Comparison of ENCODE assay signal across 12 mouse cellular contexts in genomic region chr8:8620536-8620935, GRCm38 (mm10). TPM values are rescaled to one million over a fixed set of nuclear protein-coding genes. Genes with fewer than 3 reads are reported as not detected.
DNase-seq lines count a peak whose midpoint lies in the region; ATAC-seq and TF ChIP-seq lines count a peak whose summit lies in the region.
"Had no signal": no experiment of that assay in that cellular context is flagged by ENCODE, and none has a peak within 500 bp of the region (broad histone marks: within the 10 kb centered on the region; RNA-seq: fewer than 3 reads in every experiment).

No protein-coding gene starts in this region.

- H3K9ac ChIP-seq in midbrain, embryonic 14.5 days (replicated peaks; ENCODE audit: low read length), result no peak overlapping the region
- peak overlapping the region; percentile 26; the same call in 1 of the 2 replicates for H3K9ac ChIP-seq in forebrain, embryonic 16.5 days (replicated peaks; ENCODE audit: low read depth, low read length)

- no peaks in the 10 kb centered on the region for H3K27me3 ChIP-seq in heart, embryonic 10.5 days (ENCODE audit: insufficient read depth, poor library complexity, severe bottlenecking)
- H3K27me3 ChIP-seq in midbrain, embryonic 10.5 days (ENCODE audit: low read depth, poor library complexity, severe bottlenecking), result peaks cover 57% of the 10 kb centered on the region
- no peaks in the 10 kb centered on the region; the same call in 1 of the 2 replicates for H3K27me3 ChIP-seq in midbrain, embryonic 14.5 days (ENCODE audit: control insufficient read depth, insufficient read depth, low read length)
- no peaks in the 10 kb centered on the region for H3K27me3 ChIP-seq in forebrain, embryonic 16.5 days (replicated peaks; ENCODE audit: control insufficient read depth, insufficient read depth, low read length)
- no peaks in the 10 kb centered on the region for H3K27me3 ChIP-seq in testis, adult 2 months (ENCODE audit: control insufficient read depth, insufficient read depth, low read length)

- 87% methylated on average over 21 of the region's 21 CpGs for WGBS in heart, embryonic 10.5 days
- 91% methylated on average over 21 of the region's 21 CpGs for WGBS in midbrain, embryonic 10.5 days
- 90% methylated on average over 21 of the region's 21 CpGs for WGBS in midbrain, embryonic 14.5 days
- 77% methylated on average over 21 of the region's 21 CpGs for WGBS in forebrain, embryonic 16.5 days

- no peak overlapping the region for H3K4me3 ChIP-seq in heart, embryonic 10.5 days
- H3K4me3 ChIP-seq in midbrain, embryonic 10.5 days, result no peak overlapping the region
- no peak overlapping the region for H3K4me3 ChIP-seq in midbrain, embryonic 14.5 days (replicated peaks; ENCODE audit: low read depth, low read length)
- no peak overlapping the region; the same call in 1 of the 2 replicates for H3K4me3 ChIP-seq in forebrain, embryonic 16.5 days (replicated peaks; ENCODE audit: low read length)
- peak overlapping the region; percentile 72 for H3K4me3 ChIP-seq in testis, adult 2 months (ENCODE audit: control insufficient read depth, low read depth, low read length)
- H3K4me3 ChIP-seq: heart, adult 2 months had no signal

- no peak overlapping the region for H3K4me2 ChIP-seq in midbrain, embryonic 14.5 days (ENCODE audit: low read length)
- H3K4me2 ChIP-seq in forebrain, embryonic 16.5 days (ENCODE audit: low read length), result peak overlapping the region; percentile 17

- peak; percentile 87; the same call in 1 of the 2 replicates for TF ChIP-seq POLR2A in testis, adult 2 months (IDR thresholded peaks at IDR 0.05; ENCODE audit: control insufficient read depth, low read depth, low read length)

- no peak overlapping the region for H3K27ac ChIP-seq in heart, embryonic 10.5 days
- H3K27ac ChIP-seq in midbrain, embryonic 10.5 days (replicated peaks), result peak overlapping the region; percentile 75
- H3K27ac ChIP-seq in midbrain, embryonic 14.5 days (replicated peaks; ENCODE audit: low read depth, low read length), result no peak overlapping the region
- peak overlapping the region; percentile 88 for H3K27ac ChIP-seq in forebrain, embryonic 16.5 days (ENCODE audit: low read length)
- no peak overlapping the region for H3K27ac ChIP-seq in testis, adult 2 months (ENCODE audit: control insufficient read depth, insufficient read depth, low read depth, low read length)
- H3K27ac ChIP-seq: heart, adult 2 months had no signal

- ATAC-seq in midbrain, embryonic 14.5 days (ENCODE audit: low FRiP score, low TSS enrichment), result no peak
- 0 out of 2 replicates have a peak, but pooled peaks have one; percentile 1 for ATAC-seq in forebrain, embryonic 16.5 days

- peak; percentile 69 for DNase-seq in heart, embryonic 10.5 days (ENCODE audit: low spot score)
- no peak for DNase-seq in heart, adult 8-10 months (ENCODE audit: low spot score)
- DNase-seq in midbrain, embryonic 10.5 days (ENCODE audit: low spot score), result no peak
- DNase-seq in midbrain, embryonic 14.5 days, result no peak
- DNase-seq in embryo, embryonic 10.5 days (ENCODE audit: low spot score), result no peak
- DNase-seq in ovary, postnatal 36 days (ENCODE audit: low spot score), result no peak
- DNase-seq: B cell, adult 2 months; heart, adult 2 months; kidney, adult 11 months; lung, postnatal 14 days had no signal

- peaks cover 53% of the 10 kb centered on the region for H3K36me3 ChIP-seq in heart, embryonic 10.5 days
- peaks cover 56% of the 10 kb centered on the region for H3K36me3 ChIP-seq in midbrain, embryonic 10.5 days
- peaks cover 31% of the 10 kb centered on the region for H3K36me3 ChIP-seq in midbrain, embryonic 14.5 days (ENCODE audit: control insufficient read depth, insufficient read depth, low read length)
- peaks cover 17% of the 10 kb centered on the region for H3K36me3 ChIP-seq in forebrain, embryonic 16.5 days (ENCODE audit: control insufficient read depth, insufficient read depth)
- no peaks in the 10 kb centered on the region for H3K36me3 ChIP-seq in testis, adult 2 months (ENCODE audit: control insufficient read depth, insufficient read depth, low read length)

- no peaks in the 10 kb centered on the region for H3K9me3 ChIP-seq in heart, embryonic 10.5 days
- H3K9me3 ChIP-seq in midbrain, embryonic 10.5 days (replicated peaks), result no peaks in the 10 kb centered on the region; the same call in 1 of the 2 replicates
- H3K9me3 ChIP-seq in midbrain, embryonic 14.5 days (ENCODE audit: control insufficient read depth, low read length), result no peaks in the 10 kb centered on the region
- H3K9me3 ChIP-seq in forebrain, embryonic 16.5 days (ENCODE audit: control insufficient read depth, low read length), result no peaks in the 10 kb centered on the region

- TF ChIP-seq CTCF in testis, adult 2 months (IDR thresholded peaks at IDR 0.05; ENCODE audit: control insufficient read depth, insufficient read depth, insufficient replicate concordance, low read depth, low read length), result no peak

- H3K4me1 ChIP-seq in heart, embryonic 10.5 days, result peaks cover 20% of the 10 kb centered on the region
- peaks cover 41% of the 10 kb centered on the region for H3K4me1 ChIP-seq in midbrain, embryonic 10.5 days
- peaks cover 8% of the 10 kb centered on the region; the same call in 1 of the 2 replicates for H3K4me1 ChIP-seq in midbrain, embryonic 14.5 days (ENCODE audit: control insufficient read depth, insufficient read depth, low read length)
- peaks cover 65% of the 10 kb centered on the region for H3K4me1 ChIP-seq in forebrain, embryonic 16.5 days (replicated peaks; ENCODE audit: control insufficient read depth, insufficient read depth, low read length)
- H3K4me1 ChIP-seq in testis, adult 2 months (ENCODE audit: control insufficient read depth, insufficient read depth, low read length), result peaks cover 10% of the 10 kb centered on the region

RNA-seq across cellular contexts. Expression of gene Efnb2, which starts 40.5 kb away (rescaled TPM):
- 15.9 and 24.4 TPM in 2 replicates for polyA plus RNA-seq in heart, embryonic 10.5 days (2016; fragmentation: Nextera tagmentation; extraction: Ambion mirVana)
- 10 to 100 TPM; 17.0 to 20.8 (median 17.7) TPM for total RNA-seq in heart, adult 8-10 months (2022)
- polyA plus RNA-seq in midbrain, embryonic 10.5 days (2016; fragmentation: Nextera tagmentation; extraction: Ambion mirVana), result 14.7 and 15.8 TPM in 2 replicates
- 14.0 and 17.1 TPM in 2 replicates for polyA plus RNA-seq in midbrain, embryonic 14.5 days (2014; fragmentation: Nextera tagmentation; extraction: Ambion mirVana)
- polyA plus RNA-seq in forebrain, embryonic 16.5 days (2015; fragmentation: Nextera tagmentation; extraction: Ambion mirVana), result 54.6 and 68.2 TPM in 2 replicates
- polyA plus RNA-seq in testis, adult 2 months (2012; rRNA removed), result 3.4 and 5.4 TPM in 2 replicates

Comparison
In these comparisons a context has a peak if more than half of its experiments do, and no peak if none do; other contexts are left out.
1. H3K27ac ChIP-seq: peak in midbrain, embryonic 10.5 days (single experiment) and forebrain, embryonic 16.5 days (single experiment); none in heart, embryonic 10.5 days (single experiment), midbrain, embryonic 14.5 days (single experiment) and testis, adult 2 months (single experiment).